Mouse (Mus musculus) hindbrain, embryonic 14.5 days (tissue): ENCODE results near the gene Rasgrf1. TPM values are rescaled to one million over a fixed set of nuclear protein-coding genes. Genes with fewer than 3 reads are reported as not detected.

Experiments used
- ATAC-seq: fragments of 200-750 bp; cut with Nextera tagmentation; 2 replicates; pipeline ENCODE4 v1.8.0; 2017; ENCODE audit warnings: moderate number of reproducible peaks, mild to moderate bottlenecking, moderate TSS enrichment, moderate library complexity; ENCODE audit not compliant: low FRiP score
- DNase-seq: peaks from one replicate; pipeline ENCODE4 v3.0.0-alpha.2; 2015; ENCODE audit warnings: low spot score
- H3K27ac ChIP-seq: fragments of 300-500 bp; sonication (generic); 2 replicates; pipeline ENCODE4 v1.5.1; 2014; ENCODE audit warnings: mild to moderate bottlenecking, moderate library complexity
- H3K27me3 ChIP-seq: fragments of 300-500 bp; sonication (generic); 2 replicates; pipeline ENCODE4 v1.6.1; 2014; ENCODE audit warnings: mild to moderate bottlenecking, low read length, mixed read lengths; ENCODE audit not compliant: control insufficient read depth, insufficient read depth
- H3K36me3 ChIP-seq: fragments of 300-500 bp; sonication (generic); replicated peaks from 2 replicates; pipeline ENCODE4 v1.6.1; 2014; ENCODE audit not compliant: control insufficient read depth, insufficient read depth
- H3K4me1 ChIP-seq: fragments of 300-500 bp; sonication (generic); replicated peaks from 2 replicates; pipeline ENCODE4 v1.6.1; 2014; ENCODE audit warnings: antibody characterized with exemption, low read length, mixed read lengths; ENCODE audit not compliant: control insufficient read depth, insufficient read depth
- H3K4me2 ChIP-seq: fragments of 300-500 bp; sonication (generic); replicated peaks from 2 replicates; pipeline ENCODE4 v1.6.1; 2014; ENCODE audit warnings: mild to moderate bottlenecking, moderate library complexity
- H3K4me3 ChIP-seq: fragments of 300-500 bp; sonication (generic); replicated peaks from 2 replicates; pipeline ENCODE4 v1.5.1; 2014; ENCODE audit warnings: mild to moderate bottlenecking, low read length
- H3K9ac ChIP-seq: fragments of 300-500 bp; sonication (generic); 2 replicates; pipeline ENCODE4 v1.6.1; 2014
- H3K9me3 ChIP-seq: fragments of 300-500 bp; sonication (generic); 2 replicates; pipeline ENCODE4 v1.6.1; 2016; ENCODE audit warnings: low read length; ENCODE audit not compliant: control insufficient read depth
- WGBS: fragments of 180-500 bp; shearing (Covaris S2); extraction: QIAGEN DNeasy Blood & Tissue Kit; methylation state at CpG from one replicate; pipeline ENCODE4 v1.1.7; 2014; 5-methylcytosine and 5-hydroxymethylcytosine counted together
- polyA plus RNA-seq: library from polyadenylated mRNA; unstranded; fragments of >200 nt; fragmentation: Nextera tagmentation; extraction: Ambion mirVana; gene quantifications from 2 replicates; pipeline ENCODE4 v1.2.1, GENCODE M21; 2014

The Rasgrf1 gene
- polyA plus RNA-seq, 1 experiment from 2014 or later = 10.1 TPM

GRCm38 (mm10) chr9:89953596-89954215 lies 44.0 kb downstream of the Rasgrf1 start:
- Histone ChIP-seq H3K36me3 (no peaks in the 10 kb centered on the region), H3K4me1 (no peaks in the 10 kb centered on the region), H3K4me3 (no peak overlapping the region), H3K27me3 (no peaks in the 10 kb centered on the region), H3K9ac (no peak overlapping the region), H3K27ac (no peak overlapping the region), H3K4me2 (no peak overlapping the region), H3K9me3 (no peaks in the 10 kb centered on the region)
- 93% methylated on average over 22 of the region's 22 CpGs for WGBS
- ATAC-seq = no peak
- no peak for DNase-seq

- no peak overlapping the region for H3K4me3 ChIP-seq
- H3K9ac ChIP-seq = no peak overlapping the region
- 87% methylated on average over 8 of the region's 8 CpGs for WGBS
- H3K4me1 ChIP-seq = no peaks in the 10 kb centered on the region
- ATAC-seq (no peak), DNase-seq (no peak)
- no peaks in the 10 kb centered on the region for H3K9me3 ChIP-seq
- no peak overlapping the region for H3K27ac ChIP-seq
- no peak overlapping the region for H3K4me2 ChIP-seq
- H3K36me3 ChIP-seq = no peaks in the 10 kb centered on the region
- H3K27me3 ChIP-seq = no peaks in the 10 kb centered on the region
Measured at GRCm38 (mm10) chr9:89954860-89955479, 45.3 kb downstream of the Rasgrf1 start.

GRCm38 (mm10) chr9:89958959-89959358 lies 49.3 kb downstream of the Rasgrf1 start:
- Histone ChIP-seq H3K4me3 (no peak overlapping the region), H3K9me3 (no peaks in the 10 kb centered on the region), H3K4me2 (no peak overlapping the region), H3K27ac (no peak overlapping the region), H3K4me1 (no peaks in the 10 kb centered on the region), H3K27me3 (no peaks in the 10 kb centered on the region), H3K36me3 (no peaks in the 10 kb centered on the region), H3K9ac (no peak overlapping the region)
- no peak for DNase-seq
- WGBS = 83% methylated on average over 2 of the region's 2 CpGs
- ATAC-seq = no peak

GRCm38 (mm10) chr9:89964091-89964490 lies 54.4 kb downstream of the Rasgrf1 start:
- 83% methylated on average over 4 of the region's 4 CpGs for WGBS
- Histone ChIP-seq H3K4me3 (no peak overlapping the region), H3K4me2 (no peak overlapping the region), H3K27me3 (no peaks in the 10 kb centered on the region), H3K36me3 (no peaks in the 10 kb centered on the region), H3K27ac (no peak overlapping the region), H3K9ac (no peak overlapping the region), H3K9me3 (no peaks in the 10 kb centered on the region), H3K4me1 (no peaks in the 10 kb centered on the region)
- ATAC-seq (no peak), DNase-seq (no peak)

- DNase-seq = no peak
- ATAC-seq = no peak
- no peak overlapping the region for H3K4me3 ChIP-seq
- H3K9ac ChIP-seq = no peak overlapping the region
- WGBS = 86% methylated on average over 4 of the region's 4 CpGs
- no peaks in the 10 kb centered on the region for H3K9me3 ChIP-seq
- no peak overlapping the region for H3K4me2 ChIP-seq
- no peaks in the 10 kb centered on the region for H3K4me1 ChIP-seq
- no peaks in the 10 kb centered on the region for H3K36me3 ChIP-seq
- H3K27me3 ChIP-seq = no peaks in the 10 kb centered on the region
- H3K27ac ChIP-seq = no peak overlapping the region
Measured at GRCm38 (mm10) chr9:89967716-89968115, 58.0 kb downstream of the Rasgrf1 start.

- no peak overlapping the region for H3K4me3 ChIP-seq
- no peaks in the 10 kb centered on the region for H3K27me3 ChIP-seq
- DNase-seq (no peak), ATAC-seq (no peak)
- no peaks in the 10 kb centered on the region for H3K36me3 ChIP-seq
- H3K9me3 ChIP-seq = no peaks in the 10 kb centered on the region
- H3K4me1 ChIP-seq = no peaks in the 10 kb centered on the region
- no peak overlapping the region for H3K9ac ChIP-seq
- no peak overlapping the region for H3K27ac ChIP-seq
- WGBS = 81% methylated on average over 6 of the region's 6 CpGs
- no peak overlapping the region for H3K4me2 ChIP-seq
Measured at GRCm38 (mm10) chr9:89968836-89969450, 59.2 kb downstream of the Rasgrf1 start.

GRCm38 (mm10) chr9:89970271-89970670 lies 60.6 kb downstream of the Rasgrf1 start:
- 94% methylated on average over 10 of the region's 10 CpGs for whole genome bisulfite sequencing
- DNase-seq (no peak), ATAC-seq (no peak)

GRCm38 (mm10) chr9:89970886-89971486 lies 61.3 kb downstream of the Rasgrf1 start:
- ATAC-seq (no peak), DNase-seq (no peak)
- Histone ChIP-seq H3K36me3 (no peaks in the 10 kb centered on the region), H3K9me3 (no peaks in the 10 kb centered on the region), H3K27me3 (no peaks in the 10 kb centered on the region), H3K27ac (no peak overlapping the region), H3K4me1 (no peaks in the 10 kb centered on the region), H3K9ac (no peak overlapping the region), H3K4me2 (no peak overlapping the region), H3K4me3 (no peak overlapping the region)
- WGBS = 80% methylated on average over 11 of the region's 11 CpGs

More at GRCm38 (mm10) chr9:89970271-89970670, 60.6 kb downstream of the Rasgrf1 start:
- Histone ChIP-seq H3K9me3 (no peaks in the 10 kb centered on the region), H3K4me1 (no peaks in the 10 kb centered on the region), H3K27me3 (no peaks in the 10 kb centered on the region), H3K36me3 (no peaks in the 10 kb centered on the region), H3K27ac (no peak overlapping the region), H3K4me3 (no peak overlapping the region), H3K9ac (no peak overlapping the region), H3K4me2 (no peak overlapping the region)

GRCm38 (mm10) chr9:89972321-89972720 lies 62.6 kb downstream of the Rasgrf1 start:
- 72% methylated on average over 3 of the region's 3 CpGs for WGBS
- Histone ChIP-seq H3K4me3 (no peak overlapping the region), H3K36me3 (no peaks in the 10 kb centered on the region), H3K4me1 (no peaks in the 10 kb centered on the region), H3K27ac (no peak overlapping the region), H3K27me3 (no peaks in the 10 kb centered on the region), H3K9me3 (no peaks in the 10 kb centered on the region), H3K9ac (no peak overlapping the region), H3K4me2 (no peak overlapping the region)
- ATAC-seq (no peak), DNase-seq (no peak)
